Mouse (Mus musculus) hindbrain, embryonic 10.5 days (tissue): Measurements from ENCODE around the gene Osgep. TPM values are rescaled to one million over a fixed set of nuclear protein-coding genes. Genes with fewer than 3 reads are reported as not detected.
"Not testable (repeated sequence)": the region's sequence is repeated elsewhere in the genome, so short reads cannot be mapped to it uniquely, and the experiment has no call there.

Source experiments
- DNase-seq: peaks from one replicate; pipeline ENCODE4 v3.0.0-alpha.2; 2017; ENCODE audit warnings: low spot score
- H3K27ac ChIP-seq: fragments of 300-500 bp; sonication (generic); 2 replicates; pipeline ENCODE4 v1.5.1; 2016; ENCODE audit warnings: mild to moderate bottlenecking, moderate library complexity
- H3K27me3 ChIP-seq: fragments of 300-500 bp; sonication (generic); 2 replicates; pipeline ENCODE4 v1.6.1; 2016; ENCODE audit warnings: mild to moderate bottlenecking; ENCODE audit not compliant: poor library complexity, insufficient read depth, severe bottlenecking
- H3K36me3 ChIP-seq: fragments of 300-500 bp; sonication (generic); 2 replicates; pipeline ENCODE4 v1.6.1; 2016; ENCODE audit warnings: mild to moderate bottlenecking, moderate library complexity
- H3K4me1 ChIP-seq: fragments of 300-500 bp; sonication (generic); replicated peaks from 2 replicates; pipeline ENCODE4 v1.6.1; 2016; ENCODE audit warnings: mild to moderate bottlenecking
- H3K4me3 ChIP-seq: fragments of 300-500 bp; sonication (generic); 2 replicates; pipeline ENCODE4 v1.5.1; 2016; ENCODE audit warnings: mild to moderate bottlenecking, moderate library complexity
- H3K9me3 ChIP-seq: fragments of 300-500 bp; sonication (generic); 2 replicates; pipeline ENCODE4 v1.6.1; 2016; ENCODE audit warnings: mild to moderate bottlenecking, moderate library complexity
- WGBS: fragments of 180-500 bp; shearing (Covaris S2); methylation state at CpG from one replicate; pipeline ENCODE4 v1.1.7; 2016; 5-methylcytosine and 5-hydroxymethylcytosine counted together
- polyA plus RNA-seq: library from polyadenylated mRNA; unstranded; fragments of >200 nt; fragmentation: Nextera tagmentation; extraction: Ambion mirVana; gene quantifications from 2 replicates; pipeline ENCODE4 v1.2.1, GENCODE M21; 2016

Gene Osgep
- 164 and 174 TPM in 2 replicates for polyA plus RNA-seq

DNA sequence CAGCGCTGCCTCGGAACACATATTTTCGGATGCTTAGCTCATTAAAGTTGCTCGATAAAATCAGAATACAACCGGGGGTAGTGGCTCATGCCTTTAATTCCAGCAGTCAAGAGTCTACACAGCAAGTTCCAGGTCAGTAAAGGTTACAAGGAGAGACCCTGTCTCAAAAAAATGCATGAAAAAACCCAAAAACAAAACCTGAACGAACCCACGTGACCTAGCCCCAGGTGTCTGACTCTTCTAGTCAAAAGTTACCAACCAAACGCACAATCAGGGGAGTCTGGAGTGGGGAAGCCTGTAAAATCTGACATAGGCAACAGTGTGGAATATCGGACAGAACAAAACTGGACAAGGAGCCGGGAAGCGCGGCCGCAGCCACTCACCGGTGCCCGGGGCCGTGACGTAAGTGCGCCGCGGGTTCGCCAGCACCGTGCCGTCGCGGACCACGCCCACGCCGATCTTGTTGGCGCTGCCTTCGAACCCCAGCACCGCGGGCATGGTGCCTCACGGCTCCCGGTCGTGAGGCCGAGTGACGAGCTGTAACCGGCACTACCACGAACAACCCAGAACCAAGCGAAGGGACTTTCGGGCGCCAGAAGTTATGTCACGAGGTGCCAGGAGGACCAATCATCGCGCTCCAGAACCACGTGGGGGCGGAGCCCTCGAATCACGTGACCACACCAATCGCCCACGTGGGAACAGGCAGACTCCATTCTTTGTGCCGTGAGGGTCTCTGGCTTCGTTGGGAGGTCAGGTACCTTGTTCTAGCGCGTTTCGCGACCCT is at the start of gene Osgep, which contains the start of gene Apex1:
TSS of gene Osgep (minus strand) at position 613 of the 784 bp plus-strand sequence.
TSS of gene Apex1 (plus strand) at position 688 of the 784 bp plus-strand sequence.
- peak; percentile 97 for DNase-seq
- peak within 1 kb of the TSS; percentile 84 for H3K4me3 ChIP-seq
- peaks cover 52% of the 10 kb centered on the region for H3K36me3 ChIP-seq
- no peaks in the 10 kb centered on the region for H3K27me3 ChIP-seq
- under 1% methylated on average over 57 of the region's 57 CpGs for WGBS
- peak within 1 kb of the TSS; percentile 96 for H3K27ac ChIP-seq
- no peaks in the 10 kb centered on the region for H3K9me3 ChIP-seq
- H3K4me1 ChIP-seq, result peaks cover 28% of the 10 kb centered on the region

DNA sequence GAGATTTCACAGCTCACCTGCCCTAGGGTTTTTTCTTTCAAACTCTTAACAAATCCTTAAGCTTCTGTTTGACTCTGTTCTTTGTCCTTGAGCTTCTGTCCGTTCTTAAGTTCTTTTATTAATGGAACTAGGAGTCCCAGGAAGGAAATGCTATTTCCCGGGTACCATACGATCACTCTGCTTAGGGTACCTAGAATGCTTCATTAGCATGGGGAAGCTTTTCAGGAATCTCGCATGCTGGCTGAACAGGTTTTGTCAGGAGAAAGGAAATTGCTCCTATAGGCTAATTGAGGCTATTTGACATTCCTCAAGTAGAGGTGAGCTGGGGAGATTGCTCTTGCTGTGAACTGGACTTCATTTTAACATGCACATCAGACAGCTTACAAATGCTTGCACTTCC is 49.0 kb upstream of the Osgep start:
- no peaks in the 10 kb centered on the region for H3K9me3 ChIP-seq
- H3K4me1 ChIP-seq, result peaks cover 29% of the 10 kb centered on the region
- no peaks in the 10 kb centered on the region for H3K36me3 ChIP-seq
- DNase-seq, result no peak
- 67% methylated on average over 4 of the region's 4 CpGs for WGBS
- no peaks in the 10 kb centered on the region for H3K27me3 ChIP-seq
- H3K4me3 ChIP-seq, result no peak overlapping the region
- H3K27ac ChIP-seq, result no peak overlapping the region

DNA sequence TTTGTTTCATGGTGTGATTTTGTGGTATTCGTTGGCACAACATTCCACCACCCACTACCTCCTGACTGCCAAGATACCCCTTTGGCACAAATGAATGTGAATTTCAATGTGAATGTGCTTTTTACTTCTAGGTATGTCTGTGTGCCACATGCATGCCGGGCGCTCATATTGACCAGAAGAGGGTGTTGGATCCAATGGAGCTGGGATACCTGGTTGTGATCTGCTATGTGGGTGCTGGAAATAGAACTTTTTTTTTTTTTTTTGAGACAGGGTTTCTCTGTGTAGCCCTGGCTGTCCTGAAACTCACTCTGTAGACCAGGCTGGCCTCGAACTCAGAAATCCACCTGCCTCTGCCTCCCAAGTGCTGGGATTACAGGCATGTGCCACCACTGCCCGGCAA is 48.4 kb upstream of the Osgep start:
- not testable (repeated sequence) for H3K27me3 ChIP-seq, DNase-seq, H3K9me3 ChIP-seq, H3K4me3 ChIP-seq, H3K36me3 ChIP-seq, H3K27ac ChIP-seq
- WGBS, result 90% methylated on average over 5 of the region's 5 CpGs
- peaks cover 35% of the 10 kb centered on the region for H3K4me1 ChIP-seq

DNA sequence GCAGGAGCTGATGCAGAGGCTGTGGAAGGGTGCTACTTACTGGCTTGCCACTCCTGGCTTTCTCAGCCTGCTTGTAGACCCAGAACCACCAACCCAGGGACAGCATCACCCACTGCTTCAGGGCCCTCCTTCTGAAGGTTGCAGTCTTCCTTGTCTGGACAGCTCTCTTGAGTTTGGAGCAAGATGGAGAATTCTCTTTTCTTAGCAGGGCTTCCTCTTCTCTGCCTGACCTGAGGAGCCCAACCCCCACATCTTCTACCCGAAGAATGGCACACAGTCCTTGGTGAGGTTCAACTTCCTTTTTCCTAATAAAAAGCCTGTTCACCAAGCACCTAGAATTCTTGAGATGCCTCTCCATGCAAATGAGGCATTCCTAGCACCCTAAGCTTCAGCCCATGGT is 46.1 kb upstream of the Osgep start:
- WGBS, result 92% methylated on average over 1 of the region's 1 CpGs

DNA sequence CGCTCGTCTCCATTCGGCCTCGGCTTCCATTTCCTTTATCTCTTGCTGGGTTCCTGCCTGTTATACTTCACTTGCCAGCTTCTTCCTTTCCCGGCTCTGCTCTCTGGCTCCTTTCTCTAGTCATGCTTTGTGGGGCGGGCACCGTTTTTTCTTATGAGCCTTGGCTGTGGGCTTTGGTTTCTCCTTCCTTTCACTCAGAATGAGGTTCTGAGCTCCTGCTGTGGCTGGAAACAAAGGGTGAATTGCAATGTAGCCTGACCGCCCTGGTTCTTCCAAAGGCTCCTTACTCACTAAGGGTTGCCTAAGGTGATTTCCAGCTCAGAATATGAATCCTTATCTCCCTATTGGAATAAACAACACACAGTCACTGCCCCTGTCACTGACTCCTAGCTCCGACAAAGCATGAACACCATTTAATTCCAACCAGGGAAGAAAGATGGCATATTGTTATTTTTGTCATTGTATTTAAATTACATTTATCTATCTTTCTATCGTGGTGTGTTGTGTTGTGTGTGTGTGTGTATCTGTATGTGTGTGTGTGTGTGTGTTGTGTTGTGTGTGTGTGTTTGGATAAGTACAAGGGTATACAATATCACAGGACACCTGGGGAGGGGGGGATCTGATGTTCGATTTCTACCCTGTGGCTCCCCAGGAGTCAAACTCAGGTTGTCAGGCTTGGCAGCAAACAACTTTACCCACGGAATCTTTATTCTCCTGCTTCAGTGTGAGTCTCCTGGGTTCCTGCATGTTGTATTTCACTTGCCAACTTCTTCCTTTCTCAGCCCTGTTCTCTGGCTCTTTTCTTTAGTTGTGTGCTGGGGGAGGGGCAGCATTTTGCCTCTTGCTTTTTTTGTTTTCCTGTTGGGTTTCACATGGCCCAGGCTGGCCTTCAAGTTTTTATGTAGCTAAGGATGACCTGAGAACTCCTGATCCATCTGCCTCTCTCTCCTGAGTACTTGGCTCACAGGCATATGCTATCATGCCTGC is 45.2 kb upstream of the Osgep start:
- H3K27ac ChIP-seq, result peak overlapping the region; percentile 65

More for the DNA sequence above, 46.1 kb upstream of the Osgep start:
- H3K27ac ChIP-seq, result no peak overlapping the region
- DNase-seq, result no peak
- no peak overlapping the region for H3K4me3 ChIP-seq
- H3K36me3 ChIP-seq, result no peaks in the 10 kb centered on the region
- peaks cover 23% of the 10 kb centered on the region for H3K4me1 ChIP-seq
- no peaks in the 10 kb centered on the region for H3K27me3 ChIP-seq
- no peaks in the 10 kb centered on the region for H3K9me3 ChIP-seq

DNA sequence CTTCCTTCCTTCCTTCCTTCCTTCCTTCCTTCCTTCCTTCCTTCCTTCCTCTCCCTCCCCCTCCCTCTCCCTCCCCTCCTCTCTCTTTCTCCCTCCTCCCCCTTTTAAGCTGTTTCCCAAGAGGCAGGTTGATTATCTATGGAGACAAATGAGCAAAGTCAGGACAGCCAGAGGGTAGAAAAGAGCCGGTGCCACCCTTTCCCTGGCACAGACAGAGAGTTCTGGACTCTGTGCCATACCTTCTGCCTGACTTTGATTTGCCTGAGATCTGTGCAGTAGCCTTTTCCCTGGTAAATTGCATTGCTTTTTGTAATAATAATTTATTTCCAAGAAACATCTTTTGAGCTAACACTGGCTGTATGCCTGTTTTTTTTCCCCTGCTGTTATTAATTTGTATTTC is 44.3 kb upstream of the Osgep start:
- Histone ChIP-seq H3K36me3 (no peaks in the 10 kb centered on the region), H3K27me3 (no peaks in the 10 kb centered on the region), H3K27ac (peak overlapping the region; percentile 65), H3K4me3 (peak overlapping the region; percentile 12; the same call in 1 of the 2 replicates), H3K4me1 (peaks cover 23% of the 10 kb centered on the region), H3K9me3 (no peaks in the 10 kb centered on the region)
- WGBS, result 22% methylated on average over 1 of the region's 1 CpGs
- no peak for DNase-seq

More for the DNA sequence above, 45.2 kb upstream of the Osgep start:
- H3K4me1 ChIP-seq, result peaks cover 23% of the 10 kb centered on the region
- H3K4me3 ChIP-seq, result peak overlapping the region; percentile 12; the same call in 1 of the 2 replicates
- peak; percentile 20 for DNase-seq
- H3K9me3 ChIP-seq, result no peaks in the 10 kb centered on the region
- no peaks in the 10 kb centered on the region for H3K36me3 ChIP-seq
- WGBS, result 19% methylated on average over 12 of the region's 12 CpGs
- H3K27me3 ChIP-seq, result no peaks in the 10 kb centered on the region

DNA sequence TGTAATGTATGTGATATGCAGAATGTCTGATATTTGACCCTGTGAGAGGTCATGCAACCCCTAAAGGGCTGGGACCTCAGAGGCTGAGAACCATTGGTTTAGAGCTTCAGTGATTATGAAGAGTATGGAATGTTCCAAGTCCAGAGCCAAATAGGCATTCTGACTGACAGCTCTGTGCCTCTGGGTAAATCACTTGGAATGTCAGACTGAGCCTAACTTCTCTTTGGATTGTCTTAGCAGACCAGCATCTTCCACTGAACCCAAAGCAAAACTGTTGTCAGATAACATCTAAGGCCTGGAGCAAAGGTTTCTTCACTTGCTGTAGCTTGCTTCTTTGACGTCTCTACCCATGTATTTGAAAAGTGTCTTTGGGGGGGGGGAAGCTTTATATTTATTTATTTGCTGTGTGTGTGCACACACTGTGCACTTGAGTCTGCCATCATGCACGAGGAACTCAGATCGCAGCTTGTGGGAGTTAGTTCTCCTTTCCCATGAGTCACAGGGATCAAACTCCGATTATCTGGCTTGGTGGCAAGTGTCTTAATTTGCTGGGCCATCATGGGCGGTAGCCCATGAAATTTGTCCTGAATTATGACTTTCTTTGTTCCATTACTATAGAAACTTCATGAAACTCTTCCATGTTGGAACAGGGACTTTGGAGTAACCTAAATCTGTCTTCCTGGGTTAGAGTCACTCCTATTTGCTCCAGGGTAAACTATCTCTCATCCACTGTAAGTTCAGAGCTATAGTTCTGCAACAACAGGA is 43.7 kb upstream of the Osgep start:
- Histone ChIP-seq H3K36me3 (no peaks in the 10 kb centered on the region), H3K27ac (no peak overlapping the region), H3K9me3 (no peaks in the 10 kb centered on the region), H3K4me1 (peaks cover 23% of the 10 kb centered on the region), H3K27me3 (no peaks in the 10 kb centered on the region), H3K4me3 (no peak overlapping the region)
- DNase-seq, result no peak
- 79% methylated on average over 5 of the region's 5 CpGs for WGBS

DNA sequence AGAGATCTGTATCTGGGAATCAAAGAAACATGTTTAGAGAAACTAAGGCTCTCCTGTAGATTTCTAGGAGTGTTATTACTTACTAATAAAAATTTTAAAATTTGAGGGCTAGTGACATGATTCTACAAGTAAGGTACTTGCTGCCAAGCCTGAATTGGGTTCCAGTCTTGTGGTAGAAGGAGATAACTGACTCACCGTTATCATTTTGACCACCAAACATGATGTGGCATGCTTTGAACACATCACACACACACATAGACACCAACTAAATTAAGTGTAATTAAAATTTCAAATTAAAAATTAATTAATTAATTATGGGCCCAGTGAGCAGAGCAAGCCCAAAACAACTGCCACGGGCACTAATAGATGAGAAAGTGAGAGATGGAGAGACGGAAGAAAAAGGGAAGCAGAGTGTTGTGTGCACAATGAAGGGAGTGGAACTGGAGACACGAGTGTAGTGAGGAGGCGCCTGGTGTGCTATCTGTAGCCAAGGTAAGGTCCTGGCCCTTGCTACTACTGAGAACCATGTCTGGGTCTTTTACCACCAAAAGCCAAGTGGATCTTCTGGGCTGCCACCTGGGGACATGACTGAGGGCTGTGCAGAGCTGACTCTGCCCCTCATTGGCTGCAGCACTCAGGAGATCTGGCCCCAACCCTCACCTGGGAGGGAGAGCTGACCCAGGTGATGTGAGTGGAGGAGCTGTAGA is 33.7 kb upstream of the Osgep start:
- WGBS, result 90% methylated on average over 5 of the region's 5 CpGs
- H3K27me3 ChIP-seq, DNase-seq: not testable (repeated sequence)

DNA sequence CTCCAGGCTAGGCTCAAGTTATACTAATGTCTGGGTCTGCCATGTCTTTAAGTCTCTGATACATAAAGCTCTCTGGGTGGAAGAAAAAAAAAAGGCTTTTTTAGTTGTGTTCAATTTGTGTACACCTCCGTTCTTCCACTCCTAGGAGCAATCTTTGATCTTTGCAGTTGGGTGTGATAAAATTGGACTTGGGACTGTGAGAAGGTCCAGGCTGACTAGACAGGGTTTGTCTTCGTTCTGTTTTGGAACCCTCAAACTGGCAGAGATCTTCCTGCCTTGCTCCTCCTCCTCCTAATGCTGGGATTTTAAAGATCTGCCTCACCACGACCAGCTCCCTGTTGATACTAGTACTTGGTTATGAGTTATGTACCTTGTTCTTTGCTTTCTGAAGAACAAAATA is 32.5 kb upstream of the Osgep start:
- not testable (repeated sequence) for H3K4me1 ChIP-seq, H3K9me3 ChIP-seq, DNase-seq, H3K4me3 ChIP-seq, H3K36me3 ChIP-seq, H3K27me3 ChIP-seq, H3K27ac ChIP-seq
- WGBS, result 77% methylated on average over 3 of the region's 3 CpGs

More for the DNA sequence above, 33.7 kb upstream of the Osgep start:
- not testable (repeated sequence) for H3K27ac ChIP-seq, H3K9me3 ChIP-seq, H3K36me3 ChIP-seq, H3K4me3 ChIP-seq, H3K4me1 ChIP-seq

DNA sequence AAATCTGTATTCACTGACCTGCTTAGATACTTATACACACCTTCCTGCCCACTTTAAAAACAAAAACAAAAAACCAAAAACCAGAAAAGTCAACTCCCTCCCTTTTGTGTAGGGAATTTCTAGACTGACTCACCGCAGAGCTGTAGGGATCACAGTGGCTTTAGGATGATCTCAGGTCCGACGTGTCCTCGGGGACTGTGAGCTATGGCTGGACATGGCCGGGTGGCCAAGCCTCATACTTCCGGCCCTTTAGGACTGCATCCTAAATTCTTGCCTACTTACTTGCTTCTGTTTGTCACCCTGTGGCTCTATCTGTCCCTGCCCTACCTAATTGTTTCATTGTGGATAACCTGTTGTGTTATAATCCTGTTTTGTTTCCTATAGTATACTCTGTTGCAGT is 32.0 kb upstream of the Osgep start:
- 83% methylated on average over 6 of the region's 6 CpGs for WGBS
- H3K27me3 ChIP-seq, H3K36me3 ChIP-seq, H3K4me3 ChIP-seq, H3K9me3 ChIP-seq, H3K4me1 ChIP-seq, H3K27ac ChIP-seq, DNase-seq: not testable (repeated sequence)

DNA sequence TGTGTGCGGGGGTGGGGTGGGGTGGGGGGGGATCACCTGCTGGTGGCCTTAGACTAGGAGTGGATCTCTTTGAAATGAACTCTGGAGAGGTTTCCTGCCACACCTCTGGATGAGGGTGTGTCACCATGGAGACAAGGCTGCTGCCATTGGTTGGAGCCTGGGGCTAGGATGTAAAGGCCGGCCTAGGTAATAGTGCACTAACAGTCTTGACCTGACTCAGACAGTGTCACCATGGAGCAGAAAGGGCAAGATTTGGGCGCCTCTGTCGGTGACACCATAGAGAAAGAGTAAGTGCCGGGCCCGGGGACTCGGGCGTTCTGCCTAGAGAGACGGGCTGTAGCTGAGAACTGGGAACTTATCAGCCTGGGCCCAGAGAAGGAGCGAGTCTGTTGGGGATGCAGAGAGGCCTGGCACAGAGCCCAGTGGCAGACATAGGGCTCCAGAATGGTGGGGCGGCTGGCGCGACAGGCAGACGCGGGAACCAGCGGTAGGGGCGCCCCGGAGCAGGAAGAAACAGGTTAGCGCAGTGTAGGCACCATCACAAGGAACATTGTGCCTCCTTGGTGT is 31.3 kb upstream of the Osgep start, which contains the start of gene Pnp2:
TSS of gene Pnp2 (plus strand) at position 51 of the 567 bp plus-strand sequence.
- not testable (repeated sequence) for H3K27me3 ChIP-seq, H3K9me3 ChIP-seq, H3K27ac ChIP-seq, H3K4me1 ChIP-seq
- Histone ChIP-seq H3K4me3 (peak within 1 kb of the TSS; percentile 23; the same call in 1 of the 2 replicates), H3K36me3 (peaks cover 16% of the 10 kb centered on the region)
- 8% methylated on average over 19 of the region's 19 CpGs for WGBS
- DNase-seq, result peak; percentile 29
